Mouse (Mus musculus) liver, embryonic 14 days (tissue): ENCODE measurements around the gene 9330159F19Rik. TPM values are rescaled to one million over a fixed set of nuclear protein-coding genes. Genes with fewer than 3 reads are reported as not detected.

Experiments
- polyA plus RNA-seq: library from polyadenylated mRNA; depleted of rRNA; stranded (reverse); fragments of >200 nt; gene quantifications from 2 replicates; pipeline ENCODE4 v1.2.3, GENCODE M21; 2012; rRNA removed

The 9330159F19Rik gene
- 0.02 TPM in 1 of 2 replicates, not detected in the other for polyA plus RNA-seq

DNA sequence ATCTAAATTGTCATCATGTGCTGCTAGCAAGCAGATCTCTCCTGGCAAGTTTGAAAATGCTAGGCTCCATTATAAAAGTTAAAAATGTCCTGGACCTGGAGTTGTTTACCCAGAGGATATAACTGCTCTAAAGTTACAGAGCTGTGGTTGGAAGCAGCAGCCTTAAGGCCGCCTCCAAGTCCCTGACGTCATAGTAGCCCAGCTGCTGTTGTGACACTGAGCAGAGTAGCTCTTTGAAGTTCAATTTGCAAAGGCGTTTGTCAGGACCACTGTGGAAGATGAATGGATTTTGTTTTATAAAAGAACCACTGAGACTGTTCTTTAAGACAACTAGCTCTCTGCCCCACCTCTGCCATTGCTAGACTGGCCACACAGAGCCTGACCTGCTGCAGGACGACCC lies at the start of gene 9330159F19Rik:
Gene 9330159F19Rik (plus strand): TSS at position 154 of the 400 bp plus-strand sequence.

DNA sequence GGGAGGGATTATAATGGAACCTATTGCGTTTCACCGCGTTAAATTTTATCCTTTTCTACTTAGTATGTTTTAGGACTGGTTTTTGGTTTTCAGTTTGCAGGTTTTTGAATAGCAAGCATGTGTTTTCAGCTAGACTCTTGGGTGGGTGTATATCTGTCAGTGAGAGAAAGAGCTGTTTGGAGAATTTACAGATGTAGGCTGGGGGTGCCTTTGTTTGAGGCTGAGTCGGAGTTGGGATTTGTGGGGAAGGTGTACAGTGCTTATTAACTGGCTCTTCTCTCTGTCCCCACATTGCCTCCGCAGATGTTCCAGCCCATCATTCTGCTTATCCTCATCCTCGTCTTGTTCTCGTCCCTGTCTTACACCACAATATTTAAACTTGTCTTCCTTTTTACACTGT lies 12.8 kb upstream of the 9330159F19Rik start, which contains the start of gene Gm49353:
Gene Gm49353 (plus strand): TSS at position 313 of the 400 bp plus-strand sequence.

Other genes starting within 250 kb of the 9330159F19Rik start
- gene 2310057J18Rik, start 225.3 kb upstream of the 9330159F19Rik start, polyA plus RNA-seq: not detected in 2 replicates
- 0.01 TPM in 1 of 2 replicates, not detected in the other for gene Soga3, start 67.8 kb upstream of the 9330159F19Rik start, polyA plus RNA-seq
- gene Gm49353, start 12.7 kb upstream of the 9330159F19Rik start, polyA plus RNA-seq: not detected in 2 replicates
- 11.0 and 11.8 TPM in 2 replicates for gene Echdc1, start 101.6 kb downstream of the 9330159F19Rik start, polyA plus RNA-seq
- 16.7 and 18.0 TPM in 2 replicates for gene Rnf146, start 150.8 kb downstream of the 9330159F19Rik start, polyA plus RNA-seq